Mouse (Mus musculus): ENCODE data around the gene Plxnd1. TPM values are rescaled to one million over a fixed set of nuclear protein-coding genes. Genes with fewer than 3 reads are reported as not detected.
A peak's percentile ranks its signal among the peaks of the same experiment; 100 is the strongest.

Plxnd1 gene
- polyA plus RNA-seq, 1 experiment from 2014 or later = 60.8 TPM

DNA sequence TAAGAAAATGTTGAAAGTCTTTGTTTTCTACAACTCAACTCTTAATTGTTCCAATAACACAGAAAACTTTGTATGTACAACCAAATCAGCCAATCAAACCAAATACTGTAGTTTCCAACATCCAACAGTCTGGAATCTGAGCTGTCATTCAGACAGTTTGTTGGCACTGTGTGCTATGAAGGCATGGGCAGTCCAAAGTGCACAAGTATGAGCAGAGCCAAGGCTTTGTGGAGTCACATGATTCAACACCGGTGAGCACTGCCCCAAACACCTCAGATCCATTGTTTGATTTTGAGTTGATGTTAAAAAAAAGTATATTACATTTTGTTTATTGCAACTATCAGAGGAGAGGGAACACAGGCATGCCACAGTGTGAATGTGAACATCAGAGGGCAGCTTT is 54.2 kb downstream of the Plxnd1 start:
- Histone ChIP-seq H3K4me1 (replicated peaks) (peaks cover 27% of the 10 kb centered on the region), H3K4me3 (no peak overlapping the region), H3K4me2 (no peak overlapping the region), H3K27ac (ENCODE audit: poor library complexity, severe bottlenecking) (no peak overlapping the region), H3K9ac (no peak overlapping the region), H3K27me3 (replicated peaks) (no peaks in the 10 kb centered on the region), H3K36me3 (no peaks in the 10 kb centered on the region), H3K9me3 (replicated peaks) (peaks cover 9% of the 10 kb centered on the region; the same call in 1 of the 2 replicates)
- 76% methylated on average over 1 of the region's 1 CpGs for WGBS
- no peak for ATAC-seq (ENCODE audit: insufficient number of reproducible peaks, low FRiP score)

DNA sequence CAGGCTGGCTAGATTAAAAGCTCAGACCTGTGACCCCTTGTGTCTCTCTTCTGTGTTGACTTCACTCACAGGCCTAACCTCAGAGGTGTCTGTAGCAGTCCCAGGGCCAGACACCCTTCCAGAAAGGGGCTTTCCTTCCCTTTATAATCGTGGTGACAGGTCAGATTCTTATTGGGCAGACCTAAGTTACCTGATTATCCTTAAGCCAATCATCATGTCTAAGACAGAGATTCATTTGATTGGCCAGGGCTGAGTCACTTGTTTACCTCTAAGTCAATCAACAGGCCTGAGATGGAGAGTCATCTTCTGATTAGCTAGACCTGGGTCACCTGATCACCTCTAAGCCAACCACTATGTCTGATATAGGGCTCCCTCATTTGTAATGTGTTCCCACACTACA is 56.0 kb downstream of the Plxnd1 start:
- no peak overlapping the region for H3K4me2 ChIP-seq
- ATAC-seq (ENCODE audit: insufficient number of reproducible peaks, low FRiP score) = no peak
- no peak overlapping the region for H3K9ac ChIP-seq
- peaks cover 9% of the 10 kb centered on the region; the same call in 1 of the 2 replicates for H3K9me3 ChIP-seq (replicated peaks)
- H3K27ac ChIP-seq (ENCODE audit: poor library complexity, severe bottlenecking) = no peak overlapping the region
- no peaks in the 10 kb centered on the region for H3K27me3 ChIP-seq (replicated peaks)
- peaks cover 16% of the 10 kb centered on the region for H3K4me1 ChIP-seq (replicated peaks)
- H3K36me3 ChIP-seq = no peaks in the 10 kb centered on the region
- 70% methylated on average over 1 of the region's 1 CpGs for WGBS
- H3K4me3 ChIP-seq = no peak overlapping the region

GRCm38 (mm10) chr6:115938011-115938410 is 56.8 kb downstream of the Plxnd1 start:
- Histone ChIP-seq H3K27me3 (replicated peaks) (no peaks in the 10 kb centered on the region), H3K4me3 (no peak overlapping the region), H3K27ac (ENCODE audit: poor library complexity, severe bottlenecking) (no peak overlapping the region), H3K4me1 (replicated peaks) (peaks cover 9% of the 10 kb centered on the region), H3K9me3 (replicated peaks) (peaks cover 9% of the 10 kb centered on the region; the same call in 1 of the 2 replicates), H3K36me3 (no peaks in the 10 kb centered on the region), H3K9ac (no peak overlapping the region), H3K4me2 (no peak overlapping the region)
- 85% methylated on average over 2 of the region's 2 CpGs for WGBS
- no peak for ATAC-seq (ENCODE audit: insufficient number of reproducible peaks, low FRiP score)

DNA sequence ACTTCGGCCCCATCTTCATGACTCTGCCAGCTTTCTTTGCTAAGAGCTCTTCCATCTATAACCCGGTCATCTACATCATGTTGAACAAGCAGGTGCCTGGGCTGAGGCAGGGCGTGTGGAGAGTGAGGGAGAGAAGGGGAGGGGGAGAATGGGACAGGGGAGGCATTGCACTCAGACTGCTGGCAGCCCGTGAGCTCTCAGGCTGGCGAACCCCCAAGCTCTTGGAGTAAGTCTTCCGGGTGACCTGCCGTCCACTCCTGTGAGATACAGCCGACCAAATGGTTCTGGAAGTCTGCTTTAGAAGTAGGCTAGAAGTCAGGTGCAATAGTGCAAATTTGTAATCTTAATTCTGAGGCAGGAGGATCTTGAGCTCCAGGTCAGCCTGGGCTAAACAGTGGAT is 59.3 kb downstream of the Plxnd1 start:
- Histone ChIP-seq H3K4me2 (no peak overlapping the region), H3K27ac (ENCODE audit: poor library complexity, severe bottlenecking) (no peak overlapping the region), H3K27me3 (replicated peaks) (no peaks in the 10 kb centered on the region), H3K4me1 (replicated peaks) (peaks cover 5% of the 10 kb centered on the region), H3K36me3 (no peaks in the 10 kb centered on the region), H3K9me3 (replicated peaks) (peaks cover 9% of the 10 kb centered on the region; the same call in 1 of the 2 replicates), H3K4me3 (no peak overlapping the region), H3K9ac (no peak overlapping the region)
- no peak for ATAC-seq (ENCODE audit: insufficient number of reproducible peaks, low FRiP score)
- WGBS = 83% methylated on average over 8 of the region's 8 CpGs

GRCm38 (mm10) chr6:115932391-115932790 is 62.4 kb downstream of the Plxnd1 start:
- no peaks in the 10 kb centered on the region for H3K27me3 ChIP-seq (replicated peaks)
- H3K36me3 ChIP-seq = no peaks in the 10 kb centered on the region
- no peak for ATAC-seq (ENCODE audit: insufficient number of reproducible peaks, low FRiP score)
- H3K9ac ChIP-seq = no peak overlapping the region
- no peak overlapping the region for H3K27ac ChIP-seq (ENCODE audit: poor library complexity, severe bottlenecking)
- H3K4me2 ChIP-seq = no peak overlapping the region
- peaks cover 18% of the 10 kb centered on the region for H3K4me1 ChIP-seq (replicated peaks)
- WGBS = 72% methylated on average over 3 of the region's 3 CpGs
- H3K4me3 ChIP-seq = no peak overlapping the region
- no peaks in the 10 kb centered on the region for H3K9me3 ChIP-seq (replicated peaks)

DNA sequence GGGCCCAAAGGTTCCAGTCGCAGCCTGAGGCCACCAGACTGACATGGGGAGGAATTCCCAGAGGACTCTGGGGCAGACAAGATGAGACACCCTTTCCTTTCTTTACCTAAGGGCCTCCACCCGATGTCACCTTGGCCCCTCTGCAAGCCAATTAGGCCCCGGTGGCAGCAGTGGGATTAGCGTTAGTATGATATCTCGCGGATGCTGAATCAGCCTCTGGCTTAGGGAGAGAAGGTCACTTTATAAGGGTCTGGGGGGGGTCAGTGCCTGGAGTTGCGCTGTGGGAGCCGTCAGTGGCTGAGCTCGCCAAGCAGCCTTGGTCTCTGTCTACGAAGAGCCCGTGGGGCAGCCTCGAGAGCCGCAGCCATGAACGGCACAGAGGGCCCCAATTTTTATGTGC is 63.2 kb downstream of the Plxnd1 start, which contains the start of gene Rho:
TSS of gene Rho (plus strand) at position 110 of the 400 bp plus-strand sequence.
- H3K27me3 ChIP-seq (replicated peaks) = no peaks in the 10 kb centered on the region
- 82% methylated on average over 14 of the region's 14 CpGs for WGBS
- H3K4me3 ChIP-seq = no peak within 1 kb of the TSS
- H3K4me2 ChIP-seq = no peak within 1 kb of the TSS
- H3K4me1 ChIP-seq (replicated peaks) = peaks cover 18% of the 10 kb centered on the region
- H3K27ac ChIP-seq (ENCODE audit: poor library complexity, severe bottlenecking) = no peak within 1 kb of the TSS
- no peak for ATAC-seq (ENCODE audit: insufficient number of reproducible peaks, low FRiP score)
- peak within 1 kb of the TSS; percentile 4; the same call in 1 of the 2 replicates for H3K9ac ChIP-seq
- no peaks in the 10 kb centered on the region for H3K9me3 ChIP-seq (replicated peaks)
- H3K36me3 ChIP-seq = no peaks in the 10 kb centered on the region

GRCm38 (mm10) chr6:115930018-115930417 is 64.8 kb downstream of the Plxnd1 start:
- Histone ChIP-seq H3K4me1 (replicated peaks) (peaks cover 28% of the 10 kb centered on the region), H3K27me3 (replicated peaks) (no peaks in the 10 kb centered on the region), H3K36me3 (no peaks in the 10 kb centered on the region), H3K9ac (no peak overlapping the region), H3K9me3 (replicated peaks) (no peaks in the 10 kb centered on the region), H3K27ac (ENCODE audit: poor library complexity, severe bottlenecking) (no peak overlapping the region), H3K4me2 (no peak overlapping the region), H3K4me3 (no peak overlapping the region)
- ATAC-seq (ENCODE audit: insufficient number of reproducible peaks, low FRiP score) = no peak
- 29% methylated on average over 5 of the region's 5 CpGs for WGBS

- 80% methylated on average over 10 of the region's 10 CpGs for WGBS
- no peak overlapping the region for H3K4me3 ChIP-seq
- H3K27me3 ChIP-seq (replicated peaks) = no peaks in the 10 kb centered on the region
- no peak for ATAC-seq (ENCODE audit: insufficient number of reproducible peaks, low FRiP score)
- H3K36me3 ChIP-seq = no peaks in the 10 kb centered on the region
- peaks cover 44% of the 10 kb centered on the region for H3K4me1 ChIP-seq (replicated peaks)
- no peak overlapping the region for H3K4me2 ChIP-seq
- H3K9ac ChIP-seq = no peak overlapping the region
- H3K27ac ChIP-seq (ENCODE audit: poor library complexity, severe bottlenecking) = no peak overlapping the region
- H3K9me3 ChIP-seq (replicated peaks) = no peaks in the 10 kb centered on the region
Observed at GRCm38 (mm10) chr6:115927292-115928242, 67.2 kb downstream of the Plxnd1 start.

DNA sequence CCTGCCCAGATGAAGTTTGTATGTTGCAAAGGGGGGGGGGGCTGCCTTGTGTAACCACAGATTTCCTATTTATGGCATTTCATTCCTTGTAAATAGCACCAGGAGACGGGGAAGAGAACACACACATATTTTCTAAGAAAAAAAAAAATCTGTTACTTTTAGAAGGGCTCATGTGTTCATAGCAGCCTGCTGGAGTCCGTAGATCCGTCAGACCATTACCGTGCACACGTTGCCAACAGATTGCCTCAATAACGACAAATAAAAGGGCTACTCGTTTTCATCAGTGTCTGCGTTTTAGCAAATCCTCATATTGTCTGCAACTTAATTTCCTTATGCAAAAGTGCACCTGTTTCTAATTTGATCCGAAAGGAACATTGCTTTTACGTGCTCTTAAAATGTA is 68.4 kb downstream of the Plxnd1 start:
- Histone ChIP-seq H3K4me1 (replicated peaks) (peaks cover 44% of the 10 kb centered on the region), H3K36me3 (no peaks in the 10 kb centered on the region), H3K27ac (ENCODE audit: poor library complexity, severe bottlenecking) (no peak overlapping the region), H3K9ac (no peak overlapping the region), H3K27me3 (replicated peaks) (no peaks in the 10 kb centered on the region), H3K4me3 (no peak overlapping the region), H3K9me3 (replicated peaks) (no peaks in the 10 kb centered on the region), H3K4me2 (no peak overlapping the region)
- WGBS = 82% methylated on average over 10 of the region's 10 CpGs
- no peak for ATAC-seq (ENCODE audit: insufficient number of reproducible peaks, low FRiP score)

DNA sequence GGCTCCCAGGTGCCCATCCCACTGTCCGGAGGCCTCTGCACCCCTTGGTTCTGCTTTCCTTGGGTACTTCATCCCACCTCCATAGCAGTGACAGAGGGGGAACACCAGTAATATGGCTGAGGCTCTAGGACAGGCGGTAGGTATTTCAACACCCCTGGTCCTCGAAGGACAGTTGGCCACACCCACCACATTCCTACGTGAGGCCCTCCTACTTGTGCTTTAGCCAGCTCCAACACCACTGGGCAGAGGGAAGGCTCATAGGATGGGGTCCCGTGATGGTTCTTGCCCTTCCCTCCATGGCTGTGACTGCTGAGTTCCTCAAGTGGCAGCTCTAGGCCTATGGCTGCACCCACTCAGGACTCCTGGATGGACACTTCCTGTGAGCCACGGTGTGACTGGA is 70.0 kb downstream of the Plxnd1 start:
- no peaks in the 10 kb centered on the region for H3K9me3 ChIP-seq (replicated peaks)
- H3K27me3 ChIP-seq (replicated peaks) = no peaks in the 10 kb centered on the region
- H3K9ac ChIP-seq = peak overlapping the region; percentile 35; the same call in 1 of the 2 replicates
- H3K36me3 ChIP-seq = no peaks in the 10 kb centered on the region
- H3K4me3 ChIP-seq = no peak overlapping the region
- peak; percentile 54 for ATAC-seq (ENCODE audit: insufficient number of reproducible peaks, low FRiP score)
- no peak overlapping the region for H3K27ac ChIP-seq (ENCODE audit: poor library complexity, severe bottlenecking)
- WGBS = 30% methylated on average over 6 of the region's 6 CpGs
- peaks cover 41% of the 10 kb centered on the region for H3K4me1 ChIP-seq (replicated peaks)
- H3K4me2 ChIP-seq = no peak overlapping the region

DNA sequence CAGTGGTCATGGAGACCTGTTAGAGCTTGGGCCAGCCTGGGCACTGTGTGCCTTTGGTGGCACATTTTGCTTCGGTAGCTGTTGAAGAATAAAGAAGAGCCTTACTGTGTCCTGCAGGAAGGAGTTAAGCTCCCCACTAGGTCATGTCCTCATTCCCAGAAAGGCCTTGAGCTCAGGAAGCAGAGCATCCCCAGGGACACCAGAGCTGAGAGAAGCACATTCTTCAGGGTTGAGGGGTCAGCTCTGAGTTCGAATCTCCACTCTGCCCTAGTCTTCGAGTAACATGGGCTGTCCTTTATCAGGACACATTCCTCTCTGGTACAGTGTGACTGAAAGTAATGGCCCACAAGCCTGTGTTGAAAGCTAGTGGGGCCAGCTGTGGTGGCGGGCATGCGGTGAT is 74.9 kb downstream of the Plxnd1 start:
- H3K4me2 ChIP-seq = no peak overlapping the region
- ATAC-seq (ENCODE audit: insufficient number of reproducible peaks, low FRiP score) = no peak
- H3K27me3 ChIP-seq (replicated peaks) = no peaks in the 10 kb centered on the region
- peaks cover 66% of the 10 kb centered on the region for H3K4me1 ChIP-seq (replicated peaks)
- 77% methylated on average over 5 of the region's 5 CpGs for WGBS
- H3K4me3 ChIP-seq = no peak overlapping the region
- no peak overlapping the region for H3K27ac ChIP-seq (ENCODE audit: poor library complexity, severe bottlenecking)
- H3K9ac ChIP-seq = no peak overlapping the region
- H3K36me3 ChIP-seq = peaks cover 5% of the 10 kb centered on the region
- H3K9me3 ChIP-seq (replicated peaks) = no peaks in the 10 kb centered on the region
